Mouse (Mus musculus) intestine, embryonic 15.5 days (tissue): ENCODE data around the gene Afdn. TPM values are rescaled to one million over a fixed set of nuclear protein-coding genes. Genes with fewer than 3 reads are reported as not detected.
"Not testable (repeated sequence)": the region's sequence is repeated elsewhere in the genome, so short reads cannot be mapped to it uniquely, and the experiment has no call there.

Source experiments
- ATAC-seq: fragments of 200-750 bp; cut with Nextera tagmentation; 2 replicates; pipeline ENCODE4 v1.8.0; 2017; ENCODE audit warnings: moderate TSS enrichment, moderate library complexity
- H3K27ac ChIP-seq: fragments of 300-500 bp; sonication (generic); 2 replicates; pipeline ENCODE4 v1.5.1; 2015; ENCODE audit warnings: mild to moderate bottlenecking, inconsistent platforms
- H3K27me3 ChIP-seq: fragments of 300-500 bp; sonication (generic); replicated peaks from 2 replicates; pipeline ENCODE4 v1.6.1; 2015; ENCODE audit warnings: inconsistent platforms
- H3K36me3 ChIP-seq: fragments of 300-500 bp; sonication (generic); 2 replicates; pipeline ENCODE4 v1.6.1; 2015; ENCODE audit warnings: inconsistent platforms
- H3K4me1 ChIP-seq: fragments of 300-500 bp; sonication (generic); replicated peaks from 2 replicates; pipeline ENCODE4 v1.6.1; 2015; ENCODE audit warnings: inconsistent platforms
- H3K4me2 ChIP-seq: fragments of 300-500 bp; sonication (generic); replicated peaks from 2 replicates; pipeline ENCODE4 v1.6.1; 2015; ENCODE audit warnings: mild to moderate bottlenecking, inconsistent platforms
- H3K4me3 ChIP-seq: fragments of 300-500 bp; sonication (generic); replicated peaks from 2 replicates; pipeline ENCODE4 v1.5.1; 2015; ENCODE audit warnings: inconsistent platforms
- H3K9ac ChIP-seq: fragments of 300-500 bp; sonication (generic); 2 replicates; pipeline ENCODE4 v1.6.1; 2015; ENCODE audit warnings: inconsistent platforms
- H3K9me3 ChIP-seq: fragments of 300-500 bp; sonication (generic); 2 replicates; pipeline ENCODE4 v1.6.1; 2016; ENCODE audit warnings: inconsistent platforms
- WGBS: fragments of 180-500 bp; shearing (Covaris S2); methylation state at CpG from one replicate; pipeline ENCODE4 v1.1.7; 2015; 5-methylcytosine and 5-hydroxymethylcytosine counted together
- polyA plus RNA-seq: library from polyadenylated mRNA; unstranded; fragments of >200 nt; fragmentation: Nextera tagmentation; extraction: Ambion mirVana; gene quantifications from 2 replicates; pipeline ENCODE4 v1.2.1, GENCODE M21; 2015

Gene Afdn
- polyA plus RNA-seq, 1 experiment from 2014 or later, result 84.9 TPM

DNA sequence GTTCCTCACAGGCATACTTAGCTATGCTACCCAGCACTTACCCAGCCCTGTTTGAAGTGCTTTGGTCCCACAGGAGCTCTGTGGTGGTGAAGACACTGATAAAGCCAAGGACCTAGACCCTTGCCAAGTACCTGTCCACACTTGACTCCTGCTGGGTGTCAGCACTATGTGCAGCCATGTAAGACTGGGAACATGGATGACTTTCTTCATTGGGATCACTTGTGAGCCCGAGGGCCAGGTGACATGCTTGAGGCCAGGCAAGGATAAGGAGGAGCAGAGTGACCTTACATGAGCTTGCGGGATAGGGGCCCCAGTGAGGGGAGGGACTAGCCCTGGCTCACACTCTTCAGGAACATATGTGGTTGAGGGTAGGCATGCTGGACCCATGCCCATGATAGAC is 178.9 kb downstream of the Afdn start:
- WGBS, result 83% methylated on average over 2 of the region's 2 CpGs
- H3K9me3 ChIP-seq, H3K4me2 ChIP-seq, H3K4me1 ChIP-seq, H3K27me3 ChIP-seq, H3K36me3 ChIP-seq, H3K4me3 ChIP-seq, H3K27ac ChIP-seq, H3K9ac ChIP-seq, ATAC-seq: not testable (repeated sequence)

DNA sequence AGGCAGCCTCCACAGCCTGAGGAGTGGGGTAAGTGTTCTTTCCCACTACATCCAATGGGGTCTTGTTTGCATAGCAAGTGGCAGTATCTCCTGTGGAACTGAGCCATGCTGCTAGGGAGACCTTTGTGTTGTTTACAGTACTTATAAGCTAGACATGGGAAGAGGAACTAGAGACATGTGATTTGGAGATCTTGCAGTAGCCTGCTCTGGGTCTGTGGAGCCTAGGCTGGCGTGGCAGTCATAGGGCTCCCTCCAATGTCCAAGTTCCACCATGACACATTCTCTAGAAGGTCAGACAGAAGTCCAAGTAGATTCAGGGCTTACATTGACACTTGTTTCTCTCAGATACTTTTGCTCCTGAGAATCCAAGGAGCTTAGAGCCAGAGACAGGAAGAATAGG is 180.1 kb downstream of the Afdn start:
- Histone ChIP-seq H3K4me3 (no peak overlapping the region), H3K36me3 (no peaks in the 10 kb centered on the region), H3K27ac (no peak overlapping the region), H3K9ac (no peak overlapping the region), H3K4me1 (no peaks in the 10 kb centered on the region), H3K4me2 (no peak overlapping the region), H3K27me3 (no peaks in the 10 kb centered on the region), H3K9me3 (no peaks in the 10 kb centered on the region)
- no peak for ATAC-seq
- 83% methylated on average over 1 of the region's 1 CpGs for WGBS

- not testable (repeated sequence) for H3K36me3 ChIP-seq, ATAC-seq
- WGBS, result 81% methylated on average over 1 of the region's 2 CpGs
These were observed 187.7 kb downstream of the Afdn start, which contains the start of gene Gm7168 for GRCm38 (mm10) chr17:13948073-13948472. TSS of gene Gm7168 (plus strand) at chr17:13948373.

GRCm38 (mm10) chr17:13951570-13951969 is 191.2 kb downstream of the Afdn start:
- not testable (repeated sequence) for H3K9me3 ChIP-seq, H3K4me3 ChIP-seq, H3K4me2 ChIP-seq, H3K4me1 ChIP-seq, H3K36me3 ChIP-seq, H3K27ac ChIP-seq, H3K9ac ChIP-seq, H3K27me3 ChIP-seq
- 63% methylated on average over 1 of the region's 1 CpGs for WGBS
- 0 out of 2 replicates have a peak, but pooled peaks have one; percentile 20 for ATAC-seq

More at GRCm38 (mm10) chr17:13948073-13948472, 187.7 kb downstream of the Afdn start, which contains the start of gene Gm7168:
- not testable (repeated sequence) for H3K4me3 ChIP-seq, H3K27ac ChIP-seq, H3K9ac ChIP-seq, H3K27me3 ChIP-seq, H3K9me3 ChIP-seq, H3K4me2 ChIP-seq, H3K4me1 ChIP-seq

Other genes starting within 250 kb of the Afdn start
- 3.9 and 6.0 TPM in 2 replicates for gene Tcte2, start 1.3 kb downstream of the Afdn start, polyA plus RNA-seq
- gene Gm7168, start 187.8 kb downstream of the Afdn start, polyA plus RNA-seq, result not detected in 2 replicates
- not detected in 2 replicates for gene Gm7356, start 243.2 kb downstream of the Afdn start, polyA plus RNA-seq